Mouse (Mus musculus) liver, embryonic 18 days (tissue): ENCODE results near the gene Akr1c21. TPM values are rescaled to one million over a fixed set of nuclear protein-coding genes. Genes with fewer than 3 reads are reported as not detected.

Source experiments
- polyA plus RNA-seq: library from polyadenylated mRNA; depleted of rRNA; stranded (reverse); fragments of >200 nt; gene quantifications from 2 replicates; pipeline ENCODE4 v1.2.3, GENCODE M21; 2012; rRNA removed

Akr1c21 gene
- polyA plus RNA-seq: not detected in 2 replicates

DNA sequence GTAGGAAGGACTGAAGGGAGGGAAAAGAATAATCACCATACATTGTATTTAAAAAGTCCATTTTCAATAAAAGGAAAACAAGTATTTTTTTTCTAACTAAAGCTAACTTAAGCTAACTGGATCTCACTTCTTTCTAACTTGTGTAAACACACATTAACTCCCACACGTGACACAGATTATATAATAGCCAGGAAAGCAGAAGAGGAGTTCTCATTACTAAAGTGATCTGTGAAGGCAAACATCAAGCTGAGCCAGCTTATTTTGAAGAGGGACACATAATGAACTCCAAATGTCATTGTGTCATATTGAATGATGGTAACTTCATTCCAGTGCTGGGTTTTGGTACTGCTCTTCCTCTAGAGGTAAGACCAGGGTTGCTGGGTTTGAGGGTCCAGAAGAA is at the start of gene Akr1c21:
TSS of gene Akr1c21 (plus strand) at position 205 of the 400 bp plus-strand sequence.

GRCm38 (mm10) chr13:4608961-4609409 is 35.1 kb downstream of the Akr1c21 start, which contains the start of gene Akr1e1:
Gene Akr1e1 (minus strand): TSS chr13:4609174.

Other genes with a start within 250 kb of the Akr1c21 start
- gene Akr1c6, start 139.8 kb upstream of the Akr1c21 start, polyA plus RNA-seq: 26.0 and 48.9 TPM in 2 replicates
- 8.8 and 13.8 TPM in 2 replicates for gene Akr1c20, start 50.7 kb upstream of the Akr1c21 start, polyA plus RNA-seq
- gene Akr1e1, start 35.1 kb downstream of the Akr1c21 start, polyA plus RNA-seq: 11.7 and 14.1 TPM in 2 replicates